Mouse (Mus musculus): ENCODE results near the gene Gm45233.

DNA sequence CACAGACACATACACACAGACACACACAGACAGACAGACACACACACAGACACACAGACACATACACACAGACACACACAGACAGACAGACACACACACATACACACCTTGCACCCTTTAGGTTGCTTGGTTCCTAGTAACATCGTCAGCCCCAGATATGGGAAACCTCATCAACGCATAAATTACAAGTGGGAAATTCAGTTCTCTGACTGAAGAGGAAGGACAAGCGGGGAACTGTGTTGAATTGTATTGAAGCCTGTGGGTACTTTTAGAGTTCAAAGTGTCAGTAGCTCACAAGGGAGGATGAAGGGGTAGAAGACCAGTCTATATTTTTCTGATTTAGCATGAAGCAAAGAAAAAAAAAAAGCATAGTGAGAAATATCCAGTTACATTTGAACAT is 36.4 kb upstream of the Gm45233 start:
- TF ChIP-seq FLI1 (IDR thresholded peaks at IDR 0.05; ENCODE audit: low read length) (no peak), GATA1 (IDR thresholded peaks at IDR 0.05; ENCODE audit: borderline replicate concordance, low read length) (no peak)

All from megakaryocyte, embryonic 14.5 days (primary cell).